Mouse (Mus musculus) gastrocnemius, postnatal 14 days (tissue): ENCODE results near the gene Hoxb4. TPM values are rescaled to one million over a fixed set of nuclear protein-coding genes. Genes with fewer than 3 reads are reported as not detected.

Source experiments
- DNase-seq: peaks from one replicate; pipeline ENCODE4 v3.0.0; 2021; ENCODE audit warnings: mixed read lengths
- intact Hi-C: fragments of 180-260 bp; cut with DNase I; formaldehyde crosslinking; loops from one replicate; pipeline ENCODE4 v1.15.1; 2025; ENCODE audit warnings: low total_unique reads
- total RNA-seq, 2 experiments: library from RNA; stranded (reverse); gene quantifications; 2 replicates each; pipeline ENCODE4 v1.2.3; 2021

The Hoxb4 gene
- total RNA-seq, 2 experiments from 2014 or later: 0.51 to 0.53 TPM

DNA sequence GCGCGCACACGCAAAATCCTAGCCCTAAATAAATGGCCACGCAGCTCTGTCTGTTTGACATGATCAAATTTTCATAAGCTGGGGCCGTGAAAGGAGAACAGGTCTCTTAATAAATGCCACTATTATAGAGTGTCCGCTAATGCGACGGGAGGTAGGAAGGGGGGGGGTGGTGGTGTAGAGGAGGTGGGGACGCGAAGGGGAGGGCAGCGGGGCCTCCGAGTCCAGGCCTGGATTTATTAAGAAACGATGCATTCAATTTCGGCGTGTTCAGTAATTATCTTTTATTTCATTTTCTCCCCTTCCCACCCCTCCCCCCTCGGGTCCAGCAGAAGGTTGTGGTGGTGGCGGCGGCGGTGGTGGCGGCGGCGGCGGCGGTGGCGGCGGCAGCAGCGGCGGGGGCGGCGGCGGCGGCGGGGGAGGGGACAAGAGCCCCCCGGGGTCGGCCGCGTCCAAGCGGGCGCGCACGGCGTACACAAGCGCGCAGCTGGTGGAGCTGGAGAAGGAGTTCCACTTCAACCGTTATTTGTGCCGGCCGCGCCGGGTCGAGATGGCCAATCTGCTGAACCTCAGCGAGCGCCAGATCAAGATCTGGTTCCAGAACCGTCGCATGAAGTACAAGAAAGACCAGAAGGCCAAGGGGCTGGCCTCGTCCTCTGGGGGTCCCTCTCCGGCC lies 27.3 kb downstream of the Hoxb4 start:
- intact Hi-C loops: no loop called here
- DNase-seq: no peak

- no peak for DNase-seq
- intact Hi-C loops: no loop called here
Observed at GRCm38 (mm10) chr11:96345893-96346806, 28.1 kb downstream of the Hoxb4 start.

GRCm38 (mm10) chr11:96346916-96347520 lies 29.0 kb downstream of the Hoxb4 start:
- DNase-seq: no peak
- intact Hi-C loops: no loop called here

DNA sequence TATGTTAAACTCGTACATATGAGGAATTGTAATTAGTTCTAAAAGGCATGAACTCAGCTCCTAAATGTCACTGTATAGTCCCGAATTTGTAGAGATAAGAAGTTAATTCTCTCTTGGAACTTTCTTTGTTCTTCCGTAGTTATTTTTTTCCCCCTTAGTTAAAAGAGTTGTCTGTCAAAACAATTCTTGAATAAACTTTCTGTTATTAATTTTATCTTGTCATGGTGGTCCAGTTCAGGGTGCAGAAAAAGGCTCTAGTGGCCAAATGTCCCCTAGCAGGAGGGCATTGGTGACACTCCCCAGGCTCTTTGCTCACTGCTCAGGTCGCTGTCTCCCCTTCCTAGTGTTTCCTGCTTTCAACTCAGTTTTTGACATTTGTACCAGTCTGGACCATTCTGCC lies 29.6 kb downstream of the Hoxb4 start:
- DNase-seq: no peak
- intact Hi-C loops: no loop called here

GRCm38 (mm10) chr11:96348141-96348928 lies 30.3 kb downstream of the Hoxb4 start:
- intact Hi-C loops: no loop called here
- DNase-seq: no peak

- no peak for DNase-seq
- intact Hi-C loops: no loop called here
Observed at GRCm38 (mm10) chr11:96348988-96349387, 30.9 kb downstream of the Hoxb4 start.

- intact Hi-C loops: no loop called here
Observed at GRCm38 (mm10) chr11:96349491-96350340, 31.6 kb downstream of the Hoxb4 start.

DNA sequence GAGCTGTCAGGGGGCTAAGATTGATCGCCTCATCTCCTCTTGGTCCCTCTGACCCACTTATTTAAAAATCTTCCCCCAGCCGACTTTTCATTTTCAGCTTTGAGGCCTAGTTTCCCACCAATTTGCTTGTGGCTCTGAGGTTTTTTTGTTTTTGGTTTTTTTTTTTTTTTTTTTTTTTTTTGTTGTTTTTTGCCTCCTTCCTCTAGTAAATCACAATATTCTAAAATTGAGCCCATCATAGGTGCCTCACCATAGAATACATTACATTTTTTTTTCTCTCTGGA lies 32.2 kb downstream of the Hoxb4 start, which contains the start of gene Hoxb2:
Hoxb2 (plus strand) TSS at position 185 of the 284 bp plus-strand sequence.
- no peak for DNase-seq
- intact Hi-C loops: no loop called here

More at GRCm38 (mm10) chr11:96349491-96350340, 31.6 kb downstream of the Hoxb4 start:
- DNase-seq: no peak

- intact Hi-C loops: no loop called here
- DNase-seq: no peak
Observed at GRCm38 (mm10) chr11:96350791-96351190, 32.7 kb downstream of the Hoxb4 start.

GRCm38 (mm10) chr11:96351312-96351711 lies 33.2 kb downstream of the Hoxb4 start:
- DNase-seq: no peak
- intact Hi-C loops: no loop called here

DNA sequence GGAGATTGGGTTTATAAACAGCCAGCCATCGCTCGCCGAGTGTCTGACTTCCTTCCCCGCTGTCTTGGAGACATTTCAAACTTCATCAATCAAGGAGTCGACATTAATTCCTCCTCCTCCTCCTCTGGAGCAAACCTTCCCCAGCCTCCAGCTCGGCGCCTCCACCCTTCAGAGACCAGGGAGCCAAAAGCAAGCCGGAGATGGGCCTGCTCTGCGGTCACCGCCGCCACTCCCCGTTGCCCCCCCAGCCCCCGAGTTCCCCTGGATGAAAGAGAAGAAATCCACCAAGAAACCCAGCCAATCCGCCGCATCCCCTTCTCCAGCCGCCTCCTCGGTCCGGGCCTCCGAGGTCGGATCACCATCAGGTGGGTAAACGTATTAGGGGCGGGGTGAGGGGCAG lies 33.8 kb downstream of the Hoxb4 start:
- intact Hi-C loops: no loop called here
- no peak for DNase-seq

GRCm38 (mm10) chr11:96352691-96353521 lies 34.8 kb downstream of the Hoxb4 start:
- DNase-seq: no peak
- intact Hi-C loops: no loop called here

DNA sequence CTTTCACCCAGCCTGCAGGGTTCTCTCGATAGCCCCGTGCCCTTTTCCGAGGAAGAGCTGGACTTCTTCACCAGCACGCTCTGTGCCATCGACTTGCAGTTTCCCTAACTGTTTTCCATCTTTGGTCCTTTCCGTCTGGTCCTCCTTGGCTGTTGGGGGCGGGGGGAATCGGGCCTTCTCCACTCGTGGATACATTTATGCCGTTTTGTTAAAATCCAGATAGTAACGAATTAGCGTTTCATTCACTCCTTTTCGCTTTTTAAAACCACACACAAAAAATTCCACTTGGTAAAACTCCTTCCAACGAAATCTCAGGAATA lies 35.4 kb downstream of the Hoxb4 start:
- DNase-seq: no peak
- intact Hi-C loops: no loop called here

GRCm38 (mm10) chr11:96353939-96354338 lies 35.9 kb downstream of the Hoxb4 start:
- intact Hi-C loops: no loop called here
- no peak for DNase-seq

- intact Hi-C loops: no loop called here
- no peak for DNase-seq
Observed at GRCm38 (mm10) chr11:96354376-96354775, 36.3 kb downstream of the Hoxb4 start.

GRCm38 (mm10) chr11:96354801-96355311 lies 36.8 kb downstream of the Hoxb4 start:
- intact Hi-C loops: no loop called here
- DNase-seq: no peak

GRCm38 (mm10) chr11:96363807-96364206 lies 45.7 kb downstream of the Hoxb4 start:
- no peak for DNase-seq

More at GRCm38 (mm10) chr11:96363807-96364206, 45.7 kb downstream of the Hoxb4 start:
- intact Hi-C loops: no loop called here
